Mouse (Mus musculus) stomach, postnatal 0 days (tissue): ENCODE measurements around the gene Fbxo7.

Experiments used
- CTCF ChIP-seq: IDR thresholded peaks from 2 replicates; pipeline ENCODE4 v1.5.1; 2016; ENCODE audit warnings: antibody characterized with exemption, low read depth, mild to moderate bottlenecking, moderate library complexity
- EP300 ChIP-seq: optimal IDR thresholded peaks from 2 replicates; pipeline ENCODE3; 2016; ENCODE audit warnings: antibody characterized with exemption

GRCm38 (mm10) chr10:86046371-86046770 lies 24.6 kb downstream of the Fbxo7 start:
- TF ChIP-seq CTCF, result no peak
- no peak for TF ChIP-seq EP300
